Mouse (Mus musculus) heart, adult 2 months (tissue): ENCODE results near the gene Theg.

ENCODE experiments used
- CTCF ChIP-seq: fragments of 200-600 bp; IDR thresholded peaks from 2 replicates; pipeline ENCODE4 v1.8.1; 2022; ENCODE audit warnings: antibody characterized with exemption, mild to moderate bottlenecking, moderate library complexity
- POLR2A ChIP-seq: fragments of 200-500 bp; IDR thresholded peaks from 2 replicates; pipeline ENCODE4 v1.6.1; 2011; ENCODE audit warnings: mild to moderate bottlenecking, low read depth, low read length, control low read depth; ENCODE audit not compliant: insufficient read depth

- TF ChIP-seq CTCF = no peak
- no peak for TF ChIP-seq POLR2A
Measured at GRCm38 (mm10) chr10:79574796-79575195, 12.3 kb downstream of the Theg start.
